Comparison of ENCODE assay signal across 18 mouse cellular contexts in the genomic region with DNA sequence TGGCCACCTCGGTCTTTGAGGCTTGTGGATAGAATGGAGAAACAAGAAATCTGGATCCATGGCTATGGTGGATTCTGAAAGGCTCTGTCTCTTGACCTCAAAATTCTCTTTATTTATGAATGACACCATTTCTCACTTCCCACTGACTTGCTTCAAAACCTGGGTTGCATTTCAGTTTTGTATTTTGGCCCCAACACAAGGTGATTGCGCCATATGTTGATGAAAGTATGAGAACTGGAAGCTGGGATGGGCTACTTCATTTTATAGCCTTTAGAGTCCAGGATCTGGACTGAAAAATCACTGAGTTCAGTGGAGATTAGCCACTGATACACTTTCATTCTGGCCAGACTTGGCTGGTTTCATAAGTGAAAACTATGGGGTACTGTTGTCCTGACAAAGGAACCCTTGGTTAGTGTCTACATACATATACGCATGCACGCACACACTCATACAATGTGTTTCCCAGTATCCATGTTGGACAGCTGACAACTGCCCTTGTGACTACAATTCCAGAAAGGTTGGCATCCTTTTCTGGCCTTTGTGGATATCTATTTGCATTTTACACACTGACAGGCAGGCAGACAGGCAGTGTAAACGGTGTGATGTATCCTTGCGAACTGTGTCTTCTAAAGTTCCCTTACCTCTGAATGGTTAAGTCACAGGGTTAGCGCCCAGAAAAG.
A peak's percentile ranks its signal among the peaks of the same experiment; 100 is the strongest.
DNase-seq lines count a peak whose midpoint lies in the region; ATAC-seq and TF ChIP-seq lines count a peak whose summit lies in the region.
"Had no signal": no experiment of that assay in that cellular context is flagged by ENCODE, and none has a peak within 500 bp of the region (broad histone marks: within the 10 kb centered on the region; RNA-seq: fewer than 3 reads in every experiment).

No protein-coding gene starts in this region.

- peaks cover under 1% of the 10 kb centered on the region; the same call in 1 of the 2 replicates for H3K79me2 ChIP-seq in liver, adult 2 months (ENCODE audit: control insufficient read depth, insufficient read depth, low read length)

- H3K4me2 ChIP-seq in intestine, embryonic 14.5 days (ENCODE audit: low read length), result no peak overlapping the region
- H3K4me2 ChIP-seq in stomach, embryonic 16.5 days (ENCODE audit: low read depth, low read length), result no peak overlapping the region
- H3K4me2 ChIP-seq: forebrain, embryonic 12.5 days; heart, embryonic 11.5 days; liver, embryonic 11.5 days; midbrain, embryonic 13.5 days had no signal

- peak overlapping the region; percentile 22 for H3K9ac ChIP-seq in liver, adult 2 months (ENCODE audit: low read depth, low read length)
- no peak overlapping the region for H3K9ac ChIP-seq in intestine, embryonic 14.5 days (ENCODE audit: low read length)
- H3K9ac ChIP-seq in stomach, embryonic 16.5 days (ENCODE audit: low read length), result no peak overlapping the region
- H3K9ac ChIP-seq: forebrain, embryonic 12.5 days; midbrain, embryonic 13.5 days had no signal

- H3K9me3 ChIP-seq in intestine, embryonic 14.5 days (ENCODE audit: control insufficient read depth, low read length), result no peaks in the 10 kb centered on the region
- no peaks in the 10 kb centered on the region for H3K9me3 ChIP-seq in stomach, embryonic 16.5 days (replicated peaks; ENCODE audit: control insufficient read depth, low read length)
- H3K9me3 ChIP-seq: forebrain, embryonic 12.5 days; midbrain, embryonic 13.5 days had no signal

- 0 out of 2 replicates have a peak, but pooled peaks have one; percentile 13 for ATAC-seq in intestine, embryonic 14.5 days (replicated peaks; ENCODE audit: low FRiP score, low TSS enrichment, low read depth)
- no peak for ATAC-seq in stomach, embryonic 16.5 days (ENCODE audit: insufficient read depth, low FRiP score)
- ATAC-seq: midbrain, embryonic 13.5 days had no signal

- WGBS in liver, adult 2 months, result 38% methylated on average over 7 of the region's 7 CpGs
- 88% methylated on average over 7 of the region's 7 CpGs for WGBS in intestine, embryonic 14.5 days
- WGBS in stomach, embryonic 16.5 days, result 83% methylated on average over 7 of the region's 7 CpGs

- TF ChIP-seq POLR2A in liver, adult 2 months (IDR thresholded peaks at IDR 0.05; ENCODE audit: extremely low read depth, insufficient read depth, low read length), result no peak

- H3K4me3 ChIP-seq in liver, adult 2 months (ENCODE audit: insufficient read depth, low read depth, low read length), result no peak overlapping the region
- H3K4me3 ChIP-seq in intestine, embryonic 14.5 days (ENCODE audit: low read depth, low read length), result no peak overlapping the region
- no peak overlapping the region for H3K4me3 ChIP-seq in stomach, embryonic 16.5 days (replicated peaks; ENCODE audit: low read length)
- H3K4me3 ChIP-seq: forebrain, embryonic 12.5 days; left cerebral cortex, adult 2 months; midbrain, embryonic 13.5 days had no signal

- no peak for TF ChIP-seq CTCF in liver, adult 2 months (IDR thresholded peaks at IDR 0.05; ENCODE audit: low read depth, low read length)

- peaks cover 28% of the 10 kb centered on the region for H3K36me3 ChIP-seq in liver, adult 2 months (ENCODE audit: control insufficient read depth, insufficient read depth, low read length)
- peaks cover 9% of the 10 kb centered on the region; the same call in 1 of the 2 replicates for H3K36me3 ChIP-seq in intestine, embryonic 14.5 days (ENCODE audit: control insufficient read depth, insufficient read depth, low read length)
- H3K36me3 ChIP-seq in stomach, embryonic 16.5 days (ENCODE audit: control insufficient read depth, insufficient read depth, low read length), result no peaks in the 10 kb centered on the region; the same call in 1 of the 2 replicates
- H3K36me3 ChIP-seq: midbrain, embryonic 13.5 days had no signal

- H3K27me3 ChIP-seq in liver, adult 2 months (ENCODE audit: control insufficient read depth, insufficient read depth, low read length), result no peaks in the 10 kb centered on the region
- no peaks in the 10 kb centered on the region for H3K27me3 ChIP-seq in intestine, embryonic 14.5 days (replicated peaks; ENCODE audit: control insufficient read depth, insufficient read depth, low read length)
- H3K27me3 ChIP-seq in stomach, embryonic 16.5 days (ENCODE audit: control insufficient read depth, insufficient read depth, low read length), result no peaks in the 10 kb centered on the region
- H3K27me3 ChIP-seq: forebrain, embryonic 12.5 days; midbrain, embryonic 13.5 days had no signal

- H3K4me1 ChIP-seq in liver, adult 2 months (ENCODE audit: control insufficient read depth, insufficient read depth, low read length), result peaks cover 21% of the 10 kb centered on the region
- H3K4me1 ChIP-seq in intestine, embryonic 14.5 days (replicated peaks; ENCODE audit: control insufficient read depth, insufficient read depth, low read length), result peaks cover 4% of the 10 kb centered on the region; the same call in 1 of the 2 replicates
- peaks cover 22% of the 10 kb centered on the region for H3K4me1 ChIP-seq in stomach, embryonic 16.5 days (ENCODE audit: control insufficient read depth, insufficient read depth, low read length)
- H3K4me1 ChIP-seq: forebrain, embryonic 12.5 days; midbrain, embryonic 13.5 days had no signal

- peak; percentile 11 to 15 for DNase-seq in cerebellum, adult 18-20 months
- DNase-seq in cerebellum, adult 11-12 months, result no peak
- peak; percentile 80 for DNase-seq in liver, adult 2 months (ENCODE audit: extremely low read depth, low read depth, low spot score)
- no peak for DNase-seq in liver
- no peak for DNase-seq in intestine, embryonic 14.5 days (ENCODE audit: low spot score)
- DNase-seq in ovary, adult 18-20 months (ENCODE audit: low spot score), result no peak
- DNase-seq in ovary, postnatal 14 days (ENCODE audit: low spot score), result no peak
- DNase-seq: adrenal gland, postnatal 25 days; gastrocnemius, postnatal 10 days; heart, postnatal 36 days; right cerebral cortex, postnatal 4 days; thymus, postnatal 4 days had no signal

- H3K27ac ChIP-seq in liver, adult 2 months (replicated peaks; ENCODE audit: insufficient read depth, low read depth, low read length), result peak overlapping the region; percentile 72
- H3K27ac ChIP-seq in intestine, embryonic 14.5 days (ENCODE audit: low read depth), result peak overlapping the region; percentile 80
- H3K27ac ChIP-seq in stomach, embryonic 16.5 days (ENCODE audit: low read length), result peak overlapping the region; percentile 80
- H3K27ac ChIP-seq: forebrain, embryonic 12.5 days; left cerebral cortex, adult 2 months; midbrain, embryonic 13.5 days had no signal

Comparison
In these comparisons a context has a peak if more than half of its experiments do, and no peak if none do; other contexts are left out.
1. DNase-seq: peak in cerebellum, adult 18-20 months (2 of 2) and liver, adult 2 months (single experiment); none in cerebellum, adult 11-12 months (single experiment), liver (single experiment), intestine, embryonic 14.5 days (single experiment), ovary, adult 18-20 months (single experiment) and ovary, postnatal 14 days (single experiment).
2. Peak in every context shown above with its lines, with median percentiles within 50 percentile points of each other: H3K27ac ChIP-seq.